Mouse (Mus musculus): ENCODE results near the gene Guk1. TPM values are rescaled to one million over a fixed set of nuclear protein-coding genes. Genes with fewer than 3 reads are reported as not detected.

The Guk1 gene
- polyA plus RNA-seq, 1 experiment from 2014 or later, result 127 TPM

DNA sequence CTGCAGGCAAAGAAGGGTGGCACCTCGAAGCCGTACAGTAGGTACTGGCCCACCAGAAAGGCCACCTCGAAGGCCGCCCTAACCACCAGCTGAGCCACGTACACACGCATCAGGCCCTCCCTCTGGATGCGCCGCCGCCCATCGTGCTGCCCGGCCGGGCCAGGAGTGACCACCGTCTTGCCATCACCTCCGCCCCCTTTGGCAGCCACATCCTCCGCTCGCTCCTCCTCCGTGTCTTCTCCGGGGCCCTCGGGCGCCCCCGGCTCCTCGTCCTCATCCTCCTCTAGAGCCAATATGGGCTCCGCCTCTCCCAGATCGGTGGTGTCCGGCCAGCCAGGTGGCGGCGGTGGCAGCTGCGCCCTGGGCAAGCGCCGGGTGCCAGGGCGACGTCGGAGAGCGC is 15.1 kb downstream of the Guk1 start:
- 8% methylated on average over 34 of the region's 34 CpGs for WGBS
- H3K9me3 ChIP-seq (ENCODE audit: control insufficient read depth, low read length), result no peaks in the 10 kb centered on the region
- peak overlapping the region; percentile 22 for H3K4me3 ChIP-seq (ENCODE audit: low read length)
- H3K4me2 ChIP-seq (ENCODE audit: low read depth, low read length), result peak overlapping the region; percentile 42; the same call in 1 of the 2 replicates
- no peak overlapping the region for H3K27ac ChIP-seq (ENCODE audit: low read length)
- peaks cover 2% of the 10 kb centered on the region; the same call in 1 of the 2 replicates for H3K4me1 ChIP-seq (replicated peaks; ENCODE audit: control insufficient read depth, insufficient read depth, low read length)
- H3K36me3 ChIP-seq (ENCODE audit: control insufficient read depth, insufficient read depth, low read length), result no peaks in the 10 kb centered on the region
- peaks cover 49% of the 10 kb centered on the region for H3K27me3 ChIP-seq (ENCODE audit: control insufficient read depth, insufficient read depth, low read depth, low read length)
- ATAC-seq (ENCODE audit: low read depth), result no peak; the same call in 1 of the 2 replicates
- H3K9ac ChIP-seq (ENCODE audit: low read length), result no peak overlapping the region

DNA sequence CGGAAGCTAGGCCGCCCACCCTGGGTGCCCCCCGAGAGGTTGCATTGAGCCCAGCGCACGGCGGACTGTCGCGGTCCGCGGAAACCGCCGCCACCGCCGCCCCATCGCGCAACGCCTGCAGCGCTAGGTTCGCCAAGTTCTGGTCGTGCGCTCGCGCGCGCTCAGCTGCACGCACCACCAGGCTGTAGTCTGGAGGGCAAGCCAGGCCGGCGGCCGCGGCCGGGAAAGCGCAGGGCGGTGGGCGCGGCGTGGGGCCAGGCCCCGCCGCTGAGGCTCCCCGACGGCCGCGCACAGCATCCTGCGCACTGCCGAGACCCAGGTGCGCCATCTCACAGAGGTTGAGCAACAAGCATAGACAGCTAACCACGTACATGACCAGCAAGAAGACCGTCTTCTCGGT is 15.5 kb downstream of the Guk1 start:
- Histone ChIP-seq H3K4me3 (ENCODE audit: low read length) (peak overlapping the region; percentile 22), H3K9me3 (ENCODE audit: control insufficient read depth, low read length) (no peaks in the 10 kb centered on the region), H3K4me2 (ENCODE audit: low read depth, low read length) (peak overlapping the region; percentile 42), H3K36me3 (ENCODE audit: control insufficient read depth, insufficient read depth, low read length) (no peaks in the 10 kb centered on the region), H3K9ac (ENCODE audit: low read length) (0 out of 2 replicates have a peak overlapping the region, but pooled peaks have one; percentile 20), H3K27ac (ENCODE audit: low read length) (no peak overlapping the region), H3K4me1 (replicated peaks; ENCODE audit: control insufficient read depth, insufficient read depth, low read length) (peaks cover 2% of the 10 kb centered on the region; the same call in 1 of the 2 replicates), H3K27me3 (ENCODE audit: control insufficient read depth, insufficient read depth, low read depth, low read length) (peaks cover 49% of the 10 kb centered on the region)
- ATAC-seq (ENCODE audit: low read depth), result no peak
- 2% methylated on average over 48 of the region's 48 CpGs for WGBS

DNA sequence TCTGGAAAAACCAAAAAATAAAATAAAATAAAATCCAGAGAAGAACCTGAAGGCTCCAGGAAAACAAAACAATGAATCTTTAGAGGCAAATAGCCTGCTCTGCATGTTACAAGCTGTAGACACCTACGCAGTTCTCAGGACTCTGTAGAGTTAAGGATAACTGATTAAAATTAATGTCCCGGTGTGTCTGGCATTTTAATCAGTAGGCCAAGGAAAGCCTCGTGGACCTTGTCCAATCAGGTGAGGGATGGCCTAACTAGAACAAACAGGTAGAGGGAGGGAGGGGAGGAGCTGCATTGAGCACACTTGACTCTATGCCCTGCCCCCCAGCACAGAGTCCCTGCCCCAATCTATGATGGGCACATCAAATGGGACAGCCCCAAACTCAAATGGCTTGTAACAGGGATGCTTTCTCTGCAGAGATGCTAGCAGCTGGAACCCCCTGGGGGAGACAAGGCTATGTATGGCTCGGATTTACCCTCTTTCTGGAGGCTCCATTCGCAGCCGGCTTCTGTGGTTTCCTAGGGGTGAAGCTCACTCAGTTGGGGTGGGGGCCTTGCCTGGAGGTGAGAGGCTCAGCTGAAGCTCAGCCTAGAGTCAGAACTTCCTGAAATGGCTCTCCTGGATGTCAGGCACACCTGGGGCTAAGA is 17.7 kb downstream of the Guk1 start:
- 56% methylated on average over 6 of the region's 6 CpGs for WGBS
- Histone ChIP-seq H3K27me3 (ENCODE audit: control insufficient read depth, insufficient read depth, low read depth, low read length) (peaks cover 47% of the 10 kb centered on the region), H3K9me3 (ENCODE audit: control insufficient read depth, low read length) (no peaks in the 10 kb centered on the region), H3K36me3 (ENCODE audit: control insufficient read depth, insufficient read depth, low read length) (no peaks in the 10 kb centered on the region), H3K4me3 (ENCODE audit: low read length) (no peak overlapping the region), H3K27ac (ENCODE audit: low read length) (no peak overlapping the region), H3K4me1 (replicated peaks; ENCODE audit: control insufficient read depth, insufficient read depth, low read length) (peaks cover 2% of the 10 kb centered on the region; the same call in 1 of the 2 replicates), H3K4me2 (ENCODE audit: low read depth, low read length) (no peak overlapping the region), H3K9ac (ENCODE audit: low read length) (no peak overlapping the region)
- no peak for ATAC-seq (ENCODE audit: low read depth)

DNA sequence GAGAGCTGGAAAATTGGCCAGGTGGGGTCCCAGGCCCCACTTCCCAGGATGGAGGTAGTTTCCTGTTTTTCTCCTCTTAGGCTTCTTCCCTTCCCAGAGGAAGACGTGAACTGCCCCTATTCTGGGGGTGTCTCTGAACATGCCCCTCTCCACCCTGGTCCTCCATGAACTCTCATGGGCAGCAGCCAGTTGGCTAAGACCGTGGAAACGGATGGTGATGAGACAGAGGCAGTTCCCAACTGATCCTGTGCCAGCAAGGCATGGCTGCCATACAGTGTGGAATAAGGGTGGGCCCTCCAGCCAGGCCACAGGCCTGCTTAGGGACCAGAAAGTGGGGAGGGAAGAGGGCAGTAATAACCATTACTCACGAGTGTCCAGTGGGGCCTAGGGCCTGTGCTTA is 21.5 kb downstream of the Guk1 start:
- Histone ChIP-seq H3K9me3 (ENCODE audit: control insufficient read depth, low read length) (no peaks in the 10 kb centered on the region), H3K36me3 (ENCODE audit: control insufficient read depth, insufficient read depth, low read length) (no peaks in the 10 kb centered on the region), H3K4me3 (ENCODE audit: low read length) (no peak overlapping the region), H3K27ac (ENCODE audit: low read length) (no peak overlapping the region), H3K4me1 (replicated peaks; ENCODE audit: control insufficient read depth, insufficient read depth, low read length) (no peaks in the 10 kb centered on the region), H3K4me2 (ENCODE audit: low read depth, low read length) (no peak overlapping the region), H3K27me3 (ENCODE audit: control insufficient read depth, insufficient read depth, low read depth, low read length) (peaks cover 16% of the 10 kb centered on the region), H3K9ac (ENCODE audit: low read length) (no peak overlapping the region)
- WGBS, result 49% methylated on average over 4 of the region's 4 CpGs
- ATAC-seq (ENCODE audit: low read depth), result no peak

DNA sequence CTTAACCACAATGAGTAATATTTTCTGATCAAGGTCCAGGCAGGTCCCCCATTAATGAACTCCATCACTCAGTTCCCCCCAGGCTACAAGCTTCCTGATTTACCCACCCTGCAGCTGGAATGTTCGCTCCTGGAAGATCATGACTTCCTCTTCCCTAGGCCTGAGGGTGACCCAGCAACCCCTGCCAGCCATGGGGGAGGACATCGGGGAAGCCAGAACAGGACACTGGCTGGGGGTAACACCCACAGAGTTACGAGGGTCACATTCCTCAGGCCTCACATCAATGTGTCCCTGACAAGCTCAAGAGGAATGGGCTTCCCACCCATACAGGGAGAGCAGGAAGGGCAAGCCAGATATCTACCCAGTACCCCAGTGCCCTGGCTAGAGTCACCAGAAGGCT is 22.2 kb downstream of the Guk1 start:
- no peak for ATAC-seq (ENCODE audit: low read depth)
- WGBS, result 35% methylated on average over 3 of the region's 3 CpGs

DNA sequence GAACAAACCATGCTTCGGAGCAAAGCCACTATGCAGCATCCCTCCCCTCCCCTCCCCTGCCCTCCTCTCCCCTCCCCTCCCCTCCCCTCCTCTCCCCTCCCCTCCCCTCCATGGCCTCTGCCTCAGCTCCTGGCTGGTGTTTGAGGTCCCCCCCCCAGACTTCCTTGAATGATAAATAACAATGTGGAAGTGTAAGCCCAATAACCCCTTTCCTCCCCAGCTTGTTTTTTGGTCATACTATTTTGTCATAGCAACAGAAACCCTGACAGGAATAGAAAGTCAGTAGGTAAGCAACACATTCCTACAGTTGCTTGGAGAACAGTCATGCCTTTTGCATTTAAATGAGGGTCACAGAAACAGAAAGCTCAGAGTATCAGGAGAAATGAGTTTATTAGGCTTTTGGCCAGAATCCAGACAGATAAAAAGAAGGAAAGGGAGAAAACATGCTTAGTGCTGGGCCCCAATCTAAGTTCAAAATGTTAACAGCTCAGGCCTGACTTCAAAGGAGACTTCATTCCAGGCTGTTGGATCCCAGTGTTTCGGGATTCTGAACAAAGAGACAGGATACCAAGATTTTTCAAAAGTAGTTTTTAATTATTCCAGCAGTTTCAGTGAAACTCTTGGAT is 26.3 kb downstream of the Guk1 start:
- Histone ChIP-seq H3K4me1 (replicated peaks; ENCODE audit: control insufficient read depth, insufficient read depth, low read length) (peaks cover 10% of the 10 kb centered on the region), H3K27me3 (ENCODE audit: control insufficient read depth, insufficient read depth, low read depth, low read length) (no peaks in the 10 kb centered on the region), H3K9me3 (ENCODE audit: control insufficient read depth, low read length) (no peaks in the 10 kb centered on the region), H3K27ac (ENCODE audit: low read length) (no peak overlapping the region), H3K4me3 (ENCODE audit: low read length) (no peak overlapping the region), H3K9ac (ENCODE audit: low read length) (no peak overlapping the region), H3K4me2 (ENCODE audit: low read depth, low read length) (no peak overlapping the region), H3K36me3 (ENCODE audit: control insufficient read depth, insufficient read depth, low read length) (no peaks in the 10 kb centered on the region)
- 38% methylated on average over 2 of the region's 2 CpGs for WGBS
- ATAC-seq (ENCODE audit: low read depth), result no peak

More for the DNA sequence above, 22.2 kb downstream of the Guk1 start:
- Histone ChIP-seq H3K9me3 (ENCODE audit: control insufficient read depth, low read length) (no peaks in the 10 kb centered on the region), H3K9ac (ENCODE audit: low read length) (no peak overlapping the region), H3K4me2 (ENCODE audit: low read depth, low read length) (no peak overlapping the region), H3K4me1 (replicated peaks; ENCODE audit: control insufficient read depth, insufficient read depth, low read length) (no peaks in the 10 kb centered on the region), H3K27ac (ENCODE audit: low read length) (no peak overlapping the region), H3K4me3 (ENCODE audit: low read length) (no peak overlapping the region), H3K36me3 (ENCODE audit: control insufficient read depth, insufficient read depth, low read length) (no peaks in the 10 kb centered on the region), H3K27me3 (ENCODE audit: control insufficient read depth, insufficient read depth, low read depth, low read length) (peaks cover 9% of the 10 kb centered on the region)

DNA sequence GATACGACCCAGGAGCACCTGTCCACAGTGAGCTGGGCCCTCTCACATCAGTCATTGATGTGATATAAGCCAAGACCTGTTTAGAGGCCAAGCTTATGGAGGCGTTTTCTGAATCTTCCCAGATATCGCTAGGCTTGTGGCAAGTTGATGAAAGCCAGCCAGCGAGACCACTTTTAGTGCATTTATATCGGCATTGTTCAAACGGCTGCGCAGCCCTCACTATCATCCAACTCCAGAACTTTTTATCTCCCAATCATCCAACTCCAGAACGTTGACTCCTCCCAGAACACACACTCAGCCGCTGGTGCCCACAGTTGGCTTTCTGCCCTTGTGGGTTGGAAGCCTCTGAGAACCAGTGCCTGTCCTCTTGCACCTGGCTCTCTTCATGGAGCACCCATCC is 27.6 kb downstream of the Guk1 start:
- Histone ChIP-seq H3K4me1 (replicated peaks; ENCODE audit: control insufficient read depth, insufficient read depth, low read length) (peaks cover 10% of the 10 kb centered on the region), H3K9ac (ENCODE audit: low read length) (peak overlapping the region; percentile 97), H3K9me3 (ENCODE audit: control insufficient read depth, low read length) (no peaks in the 10 kb centered on the region), H3K36me3 (ENCODE audit: control insufficient read depth, insufficient read depth, low read length) (no peaks in the 10 kb centered on the region), H3K27me3 (ENCODE audit: control insufficient read depth, insufficient read depth, low read depth, low read length) (no peaks in the 10 kb centered on the region), H3K4me3 (ENCODE audit: low read length) (peak overlapping the region; percentile 84; the same call in 1 of the 2 replicates), H3K27ac (ENCODE audit: low read length) (peak overlapping the region; percentile 100), H3K4me2 (ENCODE audit: low read depth, low read length) (peak overlapping the region; percentile 70)
- no peak for ATAC-seq (ENCODE audit: low read depth)
- WGBS, result 74% methylated on average over 9 of the region's 9 CpGs

DNA sequence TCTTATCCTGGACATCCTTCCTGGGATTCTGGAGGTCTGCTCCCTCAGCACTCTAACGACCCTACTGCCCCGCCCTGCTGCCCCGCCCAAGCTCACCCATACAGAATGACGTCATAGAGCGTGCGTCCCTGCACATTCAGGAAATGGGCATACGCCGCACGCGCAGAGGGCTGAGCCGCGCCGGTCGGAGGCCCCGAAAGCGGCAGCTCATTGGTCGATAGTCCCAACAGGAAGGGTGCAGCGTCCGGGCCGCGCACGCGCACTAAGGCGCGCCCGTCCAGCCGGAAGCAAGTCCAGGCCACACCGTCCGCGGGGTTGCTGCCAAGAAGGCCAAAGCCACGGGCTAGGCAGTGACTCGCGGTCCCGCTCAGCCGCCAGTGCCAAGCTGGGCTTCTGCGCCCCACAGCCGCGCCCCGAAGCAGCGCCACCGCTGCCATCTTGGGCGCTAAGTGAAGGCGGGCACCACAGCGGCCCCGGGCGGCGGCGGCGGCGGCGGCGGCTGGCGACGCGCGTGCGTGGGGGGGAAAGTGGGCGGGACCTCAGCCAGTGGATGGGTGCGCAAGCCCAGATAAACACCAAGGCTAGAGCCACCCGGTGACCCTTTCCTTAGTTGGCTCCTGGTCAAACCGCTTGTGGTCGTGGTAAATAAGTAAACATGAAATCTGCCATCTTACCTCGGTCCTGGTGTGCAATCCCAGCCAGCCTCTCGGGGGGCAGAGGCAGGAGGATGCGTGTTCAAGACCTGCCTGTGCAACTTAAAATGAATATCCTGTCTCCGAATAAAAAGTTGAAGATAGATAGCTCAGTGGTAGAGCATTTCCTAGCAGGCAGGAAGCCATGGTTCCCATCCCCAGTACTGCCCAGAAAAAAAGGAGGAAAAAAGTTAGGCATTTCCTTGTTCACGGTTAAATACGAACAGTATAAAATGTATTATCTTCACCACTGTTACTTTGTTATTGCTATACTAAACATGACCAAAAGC is 28.5 kb downstream of the Guk1 start, which contains the start of gene Iba57:
TSS of gene Iba57 (minus strand) at position 485 of the 982 bp plus-strand sequence.
- no peaks in the 10 kb centered on the region for H3K36me3 ChIP-seq (ENCODE audit: control insufficient read depth, insufficient read depth, low read length)
- H3K9ac ChIP-seq (ENCODE audit: low read length), result peak within 1 kb of the TSS; percentile 97
- no peaks in the 10 kb centered on the region for H3K27me3 ChIP-seq (ENCODE audit: control insufficient read depth, insufficient read depth, low read depth, low read length)
- peak; percentile 99 for ATAC-seq (ENCODE audit: low read depth)
- peak within 1 kb of the TSS; percentile 100 for H3K27ac ChIP-seq (ENCODE audit: low read length)
- peaks cover 10% of the 10 kb centered on the region for H3K4me1 ChIP-seq (replicated peaks; ENCODE audit: control insufficient read depth, insufficient read depth, low read length)
- H3K9me3 ChIP-seq (ENCODE audit: control insufficient read depth, low read length), result no peaks in the 10 kb centered on the region
- H3K4me2 ChIP-seq (ENCODE audit: low read depth, low read length), result peak within 1 kb of the TSS; percentile 82
- WGBS, result 2% methylated on average over 66 of the region's 68 CpGs
- peak within 1 kb of the TSS; percentile 84 for H3K4me3 ChIP-seq (ENCODE audit: low read length)
